Mouse (Mus musculus) MEL (cell line): ENCODE results near the gene Frg2f1. TPM values are rescaled to one million over a fixed set of nuclear protein-coding genes. Genes with fewer than 3 reads are reported as not detected.

Experiments
- DNase-seq: peaks from one replicate; pipeline ENCODE4 v3.0.0; 2011; ENCODE audit warnings: low read depth, low spot score
- H3K27ac ChIP-seq: 2 replicates; pipeline ENCODE4 v1.5.1; 2012; ENCODE audit warnings: low read depth, mild to moderate bottlenecking, control low read depth, low read length, moderate library complexity; ENCODE audit not compliant: control insufficient read depth
- H3K27me3 ChIP-seq, 2 experiments: fragments of 150-350 bp in 1 of 2; sonication (generic) in 1 of 2; 2 replicates each; pipeline ENCODE4 v1.6.1; 2012; ENCODE audit warnings: low read length in 2 of 2, mild to moderate bottlenecking in 2 of 2, improper control_type of control experiment in 1 of 2, moderate library complexity in 1 of 2; ENCODE audit not compliant: insufficient read depth in 2 of 2, control insufficient read depth in 1 of 2
- H3K36me3 ChIP-seq, 2 experiments: 2 replicates each; pipeline ENCODE4 v1.6.1; 2012 to 2014; ENCODE audit warnings: low read length in 2 of 2, improper control_type of control experiment in 1 of 2, inconsistent platforms in 1 of 2, mild to moderate bottlenecking in 1 of 2; ENCODE audit not compliant: insufficient read depth in 2 of 2, control insufficient read depth in 1 of 2
- H3K4me1 ChIP-seq, 2 experiments: fragments of 150-350 bp in 1 of 2; sonication (generic) in 1 of 2; 2 replicates each; pipeline ENCODE4 v1.6.1; 2012; ENCODE audit warnings: low read length in 2 of 2, improper control_type of control experiment in 1 of 2, mild to moderate bottlenecking in 1 of 2; ENCODE audit not compliant: insufficient read depth in 2 of 2, control insufficient read depth in 1 of 2
- H3K4me3 ChIP-seq, 2 experiments: fragments of 150-350 bp in 1 of 2; sonication (generic) in 1 of 2; 2 replicates each; pipeline ENCODE4 v1.5.1; 2012; ENCODE audit warnings: low read depth in 2 of 2, low read length in 2 of 2, mild to moderate bottlenecking in 2 of 2, moderate library complexity in 2 of 2, control low read depth in 1 of 2, improper control_type of control experiment in 1 of 2; ENCODE audit not compliant: control insufficient read depth in 1 of 2, insufficient read depth in 1 of 2
- H3K79me2 ChIP-seq: 2 replicates; pipeline ENCODE4 v1.6.1; 2012; ENCODE audit warnings: mild to moderate bottlenecking, low read length, moderate library complexity; ENCODE audit not compliant: control insufficient read depth, poor library complexity, insufficient read depth
- H3K9ac ChIP-seq: 2 replicates; pipeline ENCODE4 v1.6.1; 2012; ENCODE audit warnings: low read depth, mild to moderate bottlenecking, control low read depth, low read length, moderate library complexity; ENCODE audit not compliant: control insufficient read depth, poor library complexity, severe bottlenecking
- H3K9me3 ChIP-seq: fragments of 150-350 bp; sonication (generic); replicated peaks from 2 replicates; pipeline ENCODE4 v1.6.1; 2012; ENCODE audit warnings: mild to moderate bottlenecking, low read length, improper control_type of control experiment, moderate library complexity; ENCODE audit not compliant: insufficient read depth
- CHD1 ChIP-seq: IDR thresholded peaks from 2 replicates; pipeline ENCODE4 v1.6.1; 2012; ENCODE audit warnings: low read depth, mild to moderate bottlenecking, inconsistent platforms, low read length, improper control_type of control experiment
- CHD2 ChIP-seq: IDR thresholded peaks from 2 replicates; pipeline ENCODE4 v1.6.1; 2011; ENCODE audit warnings: low read length, improper control_type of control experiment
- CTCF ChIP-seq, 3 experiments: IDR thresholded peaks in 2 of 3; conservative IDR thresholded peaks in 1 of 3; 2 replicates each; pipeline ENCODE4 v1.5.1; 2011 to 2012; ENCODE audit warnings: low read length in 3 of 3, low read depth in 2 of 3, mild to moderate bottlenecking in 2 of 3, improper control_type of control experiment in 1 of 3, inconsistent platforms in 1 of 3, mixed read lengths in 1 of 3, moderate library complexity in 1 of 3; ENCODE audit not compliant: control insufficient read depth in 1 of 3, insufficient read depth in 1 of 3, poor library complexity in 1 of 3, severe bottlenecking in 1 of 3
- ELF1 ChIP-seq: IDR thresholded peaks from 2 replicates; pipeline ENCODE4 v1.6.1; 2014; ENCODE audit warnings: low read depth, mild to moderate bottlenecking, inconsistent platforms, low read length, improper control_type of control experiment, moderate library complexity
- EP300 ChIP-seq, 2 experiments: IDR thresholded peaks; 2 replicates each; pipeline ENCODE4 v1.6.1; 2011; ENCODE audit warnings: improper control_type of control experiment in 2 of 2, low read length in 2 of 2, low read depth in 1 of 2, mild to moderate bottlenecking in 1 of 2
- ETS1 ChIP-seq: IDR thresholded peaks from 2 replicates; pipeline ENCODE4 v1.6.1; 2012; ENCODE audit warnings: low read depth, mild to moderate bottlenecking, inconsistent platforms, low read length, improper control_type of control experiment, moderate library complexity
- GATA1 ChIP-seq: IDR thresholded peaks from 2 replicates; pipeline ENCODE4 v1.6.1; 2011; ENCODE audit warnings: low read depth, low read length, improper control_type of control experiment
- HCFC1 ChIP-seq: IDR thresholded peaks from 2 replicates; pipeline ENCODE4 v1.6.1; 2012; ENCODE audit warnings: low read depth, mild to moderate bottlenecking, inconsistent platforms, low read length, improper control_type of control experiment, moderate library complexity
- JUND ChIP-seq: IDR thresholded peaks from 2 replicates; pipeline ENCODE4 v1.6.1; 2011; ENCODE audit warnings: low read depth, mild to moderate bottlenecking, improper control_type of control experiment, low read length
- KAT2A ChIP-seq: conservative IDR thresholded peaks from 2 replicates; pipeline ENCODE4 v1.6.1; 2012; ENCODE audit warnings: low read depth, low read length, improper control_type of control experiment, inconsistent platforms
- MAX ChIP-seq: IDR thresholded peaks from 2 replicates; pipeline ENCODE4 v1.6.1; 2011; ENCODE audit warnings: low read length, improper control_type of control experiment
- MAZ ChIP-seq: IDR thresholded peaks from 2 replicates; pipeline ENCODE4 v1.6.1; 2012; ENCODE audit warnings: low read depth, mild to moderate bottlenecking, inconsistent platforms, low read length, improper control_type of control experiment
- MYB ChIP-seq: IDR thresholded peaks from 2 replicates; pipeline ENCODE4 v1.6.1; 2011; ENCODE audit warnings: mild to moderate bottlenecking, low read depth, low read length, improper control_type of control experiment
- NELFE ChIP-seq: IDR thresholded peaks from 2 replicates; pipeline ENCODE4 v1.6.1; 2011; ENCODE audit warnings: low read depth, low read length, improper control_type of control experiment
- NRF1 ChIP-seq: IDR thresholded peaks from 2 replicates; pipeline ENCODE4 v1.6.1; 2014; ENCODE audit warnings: low read depth, mild to moderate bottlenecking, inconsistent platforms, low read length, improper control_type of control experiment, moderate library complexity; ENCODE audit not compliant: poor library complexity, insufficient read depth, severe bottlenecking
- POLR2A ChIP-seq, 2 experiments: IDR thresholded peaks; 2 replicates each; pipeline ENCODE4 v1.6.1; 2011 to 2012; ENCODE audit warnings: low read length in 2 of 2, mild to moderate bottlenecking in 2 of 2, control low read depth in 1 of 2, improper control_type of control experiment in 1 of 2, low read depth in 1 of 2, moderate library complexity in 1 of 2; ENCODE audit not compliant: control insufficient read depth in 1 of 2, insufficient read depth in 1 of 2, poor library complexity in 1 of 2
- POLR2AphosphoS5 ChIP-seq: IDR thresholded peaks from 2 replicates; pipeline ENCODE4 v1.6.1; 2012; ENCODE audit warnings: low read depth, borderline replicate concordance, mild to moderate bottlenecking, inconsistent platforms, low read length, moderate library complexity, mixed read lengths
- RAD21 ChIP-seq: IDR thresholded peaks from 2 replicates; pipeline ENCODE4 v1.6.1; 2011; ENCODE audit warnings: mild to moderate bottlenecking, low read depth, low read length, improper control_type of control experiment
- RCOR1 ChIP-seq: IDR thresholded peaks from 2 replicates; pipeline ENCODE4 v1.6.1; 2012; ENCODE audit warnings: low read depth, mild to moderate bottlenecking, inconsistent platforms, low read length, improper control_type of control experiment
- SIN3A ChIP-seq: IDR thresholded peaks from 2 replicates; pipeline ENCODE4 v1.6.1; 2012; ENCODE audit warnings: low read length, improper control_type of control experiment, inconsistent platforms
- TAL1 ChIP-seq: IDR thresholded peaks from 2 replicates; pipeline ENCODE4 v1.6.1; 2012; ENCODE audit warnings: mild to moderate bottlenecking, inconsistent platforms, low read length, moderate library complexity, mixed read lengths
- USF2 ChIP-seq, 2 experiments: IDR thresholded peaks; 2 replicates each; pipeline ENCODE4 v1.6.1; 2011 to 2012; ENCODE audit warnings: improper control_type of control experiment in 2 of 2, low read length in 2 of 2, borderline replicate concordance in 1 of 2, inconsistent platforms in 1 of 2, low read depth in 1 of 2, mild to moderate bottlenecking in 1 of 2; ENCODE audit not compliant: insufficient read depth in 1 of 2
- ZKSCAN1 ChIP-seq: IDR thresholded peaks from 2 replicates; pipeline ENCODE4 v1.6.1; 2012; ENCODE audit warnings: low read depth, mild to moderate bottlenecking, inconsistent platforms, low read length, improper control_type of control experiment, moderate library complexity
- ZMIZ1 ChIP-seq: IDR thresholded peaks from 2 replicates; pipeline ENCODE4 v1.6.1; 2012; ENCODE audit warnings: low read depth, mild to moderate bottlenecking, inconsistent platforms, low read length, improper control_type of control experiment, moderate library complexity
- ZNF384 ChIP-seq: IDR thresholded peaks from 2 replicates; pipeline ENCODE4 v1.6.1; 2012; ENCODE audit warnings: low read depth, mild to moderate bottlenecking, inconsistent platforms, low read length, improper control_type of control experiment
- polyA plus RNA-seq, 2 experiments: library from polyadenylated mRNA; stranded (reverse) in 1 of 2; unstranded in 1 of 2; fragments of >175 nt in 1 of 2; fragments of >200 nt in 1 of 2; gene quantifications; 2 replicates each; pipeline versions ENCODE4 v1.2.1 to v1.2.4; 2012; ENCODE audit warnings: low replicate concordance in 2 of 2, low read depth in 1 of 2; ENCODE audit not compliant: insufficient read length in 2 of 2, insufficient read depth in 1 of 2, missing spikeins in 1 of 2
- total RNA-seq: library from RNA; depleted of rRNA; stranded (reverse); fragments of 300-350 nt; gene quantifications from 2 replicates; pipeline ENCODE4 v1.2.3, GENCODE M21; 2012

Frg2f1 gene
- total and polyA plus RNA-seq, 3 experiments = 1.5 to 2.0 TPM; not detected in 1

DNA sequence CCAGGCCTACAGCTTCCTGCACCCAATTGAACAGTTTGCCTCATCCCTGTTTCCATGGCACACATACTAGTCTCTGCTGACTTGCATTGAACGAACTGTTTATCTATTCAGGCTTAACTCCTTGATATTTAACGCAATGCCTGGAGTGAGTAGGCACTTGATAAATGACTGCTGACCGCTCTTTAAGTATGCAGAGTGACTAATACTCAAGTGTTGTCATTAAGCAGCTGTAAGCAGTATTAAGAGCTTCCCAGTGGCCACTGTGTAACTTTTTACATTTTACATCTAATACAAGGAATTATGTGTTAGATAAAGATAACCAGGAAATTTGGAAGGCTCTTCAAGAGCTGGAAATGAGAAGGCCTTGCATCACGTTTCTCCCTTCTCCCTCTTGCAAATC lies 4.2 kb downstream of the Frg2f1 start:
- Histone ChIP-seq H3K36me3 (peaks cover 0 to 8% of the 10 kb centered on the region in 2 experiments; a peak in 2 of 4 replicates), H3K4me3 (no peak overlapping the region), H3K79me2 (peaks cover 10% of the 10 kb centered on the region), H3K9me3 (no peaks in the 10 kb centered on the region), H3K4me1 (peaks cover 4 to 12% of the 10 kb centered on the region in 2 experiments; a peak in 3 of 4 replicates), H3K27ac (no peak overlapping the region), H3K9ac (no peak overlapping the region), H3K27me3 (no peaks in the 10 kb centered on the region)
- TF ChIP-seq MAZ (no peak), ZKSCAN1 (no peak), MYB (no peak), NRF1 (no peak)
- no peak for DNase-seq

DNA sequence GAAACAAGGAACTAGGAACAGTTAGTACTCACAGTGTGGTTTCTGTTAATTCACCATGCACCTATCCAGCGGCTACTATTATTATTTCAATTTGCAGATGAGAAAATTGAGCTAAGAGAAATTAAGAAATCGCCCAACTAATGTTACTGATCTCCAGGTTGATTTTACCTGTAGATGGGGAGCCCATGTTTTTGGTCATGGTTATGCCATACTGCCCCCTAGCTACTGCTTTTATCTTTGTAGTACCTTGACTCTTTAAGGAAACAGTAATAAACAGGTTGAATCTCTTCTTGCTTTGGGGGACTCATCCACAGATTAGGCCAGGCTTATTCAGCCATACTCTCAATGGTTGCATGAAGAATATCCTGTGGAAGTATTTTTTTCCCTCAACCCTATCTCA lies 7.5 kb downstream of the Frg2f1 start:
- TF ChIP-seq POLR2AphosphoS5 (no peak), RAD21 (peak; percentile 13), CTCF (IDR thresholded peaks at IDR 0.05 in 2 of 3, conservative IDR thresholded peaks at IDR 0.05 in 1 of 3; ENCODE audit: control insufficient read depth in 1 of 3, insufficient read depth in 1 of 3, low read depth in 2 of 3, low read length in 3 of 3, poor library complexity in 1 of 3, severe bottlenecking in 1 of 3) (peak in 1 of 3 experiments; percentile 34; a peak in 2 of 6 replicates)
- no peaks in the 10 kb centered on the region for H3K27me3 ChIP-seq
- peaks cover 0 to 5% of the 10 kb centered on the region in 2 experiments; a peak in 1 of 4 replicates for H3K4me1 ChIP-seq

GRCm38 (mm10) chr4:119526329-119526845 lies 12.9 kb downstream of the Frg2f1 start:
- Histone ChIP-seq H3K4me1 (peaks cover 0 to 3% of the 10 kb centered on the region in 2 experiments; a peak in 1 of 4 replicates), H3K9me3 (no peaks in the 10 kb centered on the region), H3K79me2 (no peaks in the 10 kb centered on the region), H3K27me3 (peaks cover 0 to 2% of the 10 kb centered on the region in 2 experiments; a peak in 1 of 4 replicates), H3K27ac (no peak overlapping the region), H3K9ac (no peak overlapping the region), H3K36me3 (peaks cover 0 to 6% of the 10 kb centered on the region in 2 experiments; a peak in 2 of 4 replicates), H3K4me3 (no peak overlapping the region)
- DNase-seq = peak; percentile 23
- TF ChIP-seq NELFE (no peak), POLR2A (IDR thresholded peaks at IDR 0.05; ENCODE audit: control insufficient read depth in 1 of 2, insufficient read depth in 1 of 2, low read depth in 1 of 2, low read length in 2 of 2, poor library complexity in 1 of 2) (no peak), JUND (no peak), GATA1 (peak; percentile 49), ZKSCAN1 (no peak), ZNF384 (peak; percentile 92), KAT2A (no peak), MAX (no peak), MAZ (no peak), NRF1 (no peak), ETS1 (0 out of 2 replicates have a peak, but pooled peaks have one; percentile 25), RCOR1 (no peak), SIN3A (no peak), CHD1 (no peak), TAL1 (no peak), ELF1 (0 out of 2 replicates have a peak, but pooled peaks have one; percentile 31), USF2 (IDR thresholded peaks at IDR 0.05; ENCODE audit: borderline replicate concordance in 1 of 2, insufficient read depth in 1 of 2, low read depth in 1 of 2, low read length in 2 of 2) (no peak), CHD2 (no peak), EP300 (IDR thresholded peaks at IDR 0.05; ENCODE audit: low read depth in 1 of 2, low read length in 2 of 2) (peak; percentile 37 to 44; a peak in 2 of 4 replicates), ZMIZ1 (no peak), HCFC1 (no peak)

More for the DNA sequence above, 7.5 kb downstream of the Frg2f1 start:
- DNase-seq = no peak
- H3K4me3 ChIP-seq = no peak overlapping the region
- peaks cover 0 to under 1% of the 10 kb centered on the region in 2 experiments; a peak in 1 of 4 replicates for H3K36me3 ChIP-seq
- H3K79me2 ChIP-seq = no peaks in the 10 kb centered on the region
- H3K9me3 ChIP-seq = no peaks in the 10 kb centered on the region
- no peak overlapping the region for H3K9ac ChIP-seq
- H3K27ac ChIP-seq = no peak overlapping the region
